Mouse (Mus musculus) embryonic facial prominence, embryonic 11.5 days (tissue): ENCODE measurements around the gene Syn3. TPM values are rescaled to one million over a fixed set of nuclear protein-coding genes. Genes with fewer than 3 reads are reported as not detected.
A peak's percentile ranks its signal among the peaks of the same experiment; 100 is the strongest.

Experiments used
- ATAC-seq: fragments of 200-750 bp; cut with Nextera tagmentation; replicated peaks from 2 replicates; pipeline ENCODE4 v1.8.0; 2017; ENCODE audit warnings: low read depth; ENCODE audit not compliant: insufficient number of reproducible peaks, low FRiP score, low TSS enrichment
- DNase-seq: peaks from one replicate; pipeline ENCODE4 v3.0.0-alpha.2; 2015; ENCODE audit warnings: low spot score
- H3K27ac ChIP-seq: fragments of 300-500 bp; sonication (generic); replicated peaks from 2 replicates; pipeline ENCODE4 v1.5.1; 2014; ENCODE audit warnings: mild to moderate bottlenecking, low read depth, low read length, control low read depth
- H3K27me3 ChIP-seq: fragments of 300-500 bp; sonication (generic); 2 replicates; pipeline ENCODE4 v1.6.1; 2014; ENCODE audit warnings: mild to moderate bottlenecking, low read length, moderate library complexity, mixed read lengths; ENCODE audit not compliant: control insufficient read depth, insufficient read depth
- H3K36me3 ChIP-seq: fragments of 300-500 bp; sonication (generic); replicated peaks from 2 replicates; pipeline ENCODE4 v1.6.1; 2014; ENCODE audit warnings: low read depth, mild to moderate bottlenecking, low read length, moderate library complexity, mixed read lengths; ENCODE audit not compliant: control insufficient read depth, insufficient read depth
- H3K4me1 ChIP-seq: fragments of 300-500 bp; sonication (generic); 2 replicates; pipeline ENCODE4 v1.6.1; 2014; ENCODE audit warnings: low read length, mixed read lengths; ENCODE audit not compliant: control insufficient read depth, insufficient read depth
- H3K4me2 ChIP-seq: fragments of 300-500 bp; sonication (generic); 2 replicates; pipeline ENCODE4 v1.6.1; 2014; ENCODE audit warnings: low read depth, mild to moderate bottlenecking, control low read depth, low read length, moderate library complexity
- H3K4me3 ChIP-seq: fragments of 300-500 bp; sonication (generic); 2 replicates; pipeline ENCODE4 v1.5.1; 2014; ENCODE audit warnings: low read depth, low read length, control low read depth
- H3K9ac ChIP-seq: fragments of 300-500 bp; sonication (generic); replicated peaks from 2 replicates; pipeline ENCODE4 v1.6.1; 2014; ENCODE audit warnings: mild to moderate bottlenecking, control low read depth, low read length
- H3K9me3 ChIP-seq: fragments of 300-500 bp; sonication (generic); replicated peaks from 2 replicates; pipeline ENCODE4 v1.6.1; 2016; ENCODE audit warnings: mild to moderate bottlenecking, low read length, inconsistent platforms, mixed read lengths; ENCODE audit not compliant: control insufficient read depth
- WGBS: fragments of 180-500 bp; shearing (Covaris S2); extraction: QIAGEN DNeasy Blood & Tissue Kit; methylation state at CpG from one replicate; pipeline ENCODE4 v1.1.7; 2014; 5-methylcytosine and 5-hydroxymethylcytosine counted together
- polyA plus RNA-seq: library from polyadenylated mRNA; unstranded; fragments of >200 nt; fragmentation: Nextera tagmentation; extraction: Ambion mirVana; gene quantifications from 2 replicates; pipeline ENCODE4 v1.2.1, GENCODE M21; 2014

Gene Syn3
- polyA plus RNA-seq, 1 experiment from 2014 or later: 3.1 TPM

GRCm38 (mm10) chr10:86183148-86183885 lies 315.4 kb downstream of the Syn3 start:
- ATAC-seq (no peak), DNase-seq (no peak)
- H3K9ac ChIP-seq: no peak overlapping the region
- H3K4me2 ChIP-seq: no peak overlapping the region
- no peaks in the 10 kb centered on the region for H3K36me3 ChIP-seq
- no peak overlapping the region for H3K4me3 ChIP-seq
- 54% methylated on average over 8 of the region's 8 CpGs for WGBS
- no peaks in the 10 kb centered on the region for H3K4me1 ChIP-seq
- H3K27me3 ChIP-seq: no peaks in the 10 kb centered on the region
- H3K27ac ChIP-seq: no peak overlapping the region
- no peaks in the 10 kb centered on the region for H3K9me3 ChIP-seq

GRCm38 (mm10) chr10:86182183-86182805 lies 316.4 kb downstream of the Syn3 start:
- ATAC-seq (no peak), DNase-seq (peak; percentile 60)
- no peaks in the 10 kb centered on the region for H3K4me1 ChIP-seq
- no peak overlapping the region for H3K4me3 ChIP-seq
- 41% methylated on average over 3 of the region's 3 CpGs for WGBS
- no peak overlapping the region for H3K9ac ChIP-seq
- no peaks in the 10 kb centered on the region for H3K27me3 ChIP-seq
- H3K36me3 ChIP-seq: no peaks in the 10 kb centered on the region
- H3K27ac ChIP-seq: no peak overlapping the region
- no peaks in the 10 kb centered on the region for H3K9me3 ChIP-seq
- H3K4me2 ChIP-seq: no peak overlapping the region

DNA sequence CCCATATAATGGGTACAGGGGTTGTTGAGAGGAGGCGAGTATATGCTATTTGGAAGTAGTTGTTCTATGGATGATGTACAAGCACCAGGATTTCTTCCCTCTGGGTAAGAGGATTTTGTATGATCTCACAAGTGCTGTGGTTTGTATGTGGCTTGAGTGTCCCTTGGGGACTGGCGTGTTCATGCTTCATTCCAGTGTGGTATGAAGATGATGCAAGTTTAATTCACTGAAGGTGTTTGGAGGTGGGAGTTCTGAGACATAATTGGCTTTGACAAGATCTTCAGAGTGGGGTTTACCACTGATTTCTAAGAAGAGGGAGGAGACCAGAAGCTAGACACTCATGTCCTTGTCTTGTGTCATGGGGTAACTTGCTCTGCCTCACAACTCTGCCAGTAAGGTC lies 322.3 kb downstream of the Syn3 start:
- Histone ChIP-seq H3K27me3 (no peaks in the 10 kb centered on the region), H3K27ac (no peak overlapping the region), H3K9ac (no peak overlapping the region), H3K9me3 (no peaks in the 10 kb centered on the region), H3K36me3 (no peaks in the 10 kb centered on the region), H3K4me2 (no peak overlapping the region), H3K4me3 (no peak overlapping the region), H3K4me1 (no peaks in the 10 kb centered on the region)
- DNase-seq (no peak), ATAC-seq (no peak)
- WGBS: 91% methylated on average over 2 of the region's 2 CpGs

GRCm38 (mm10) chr10:86174017-86174416 lies 324.7 kb downstream of the Syn3 start:
- no peak overlapping the region for H3K9ac ChIP-seq
- no peak for DNase-seq
- WGBS: 82% methylated on average over 6 of the region's 6 CpGs
- H3K4me2 ChIP-seq: no peak overlapping the region
- no peak overlapping the region for H3K27ac ChIP-seq
- H3K27me3 ChIP-seq: no peaks in the 10 kb centered on the region
- ATAC-seq: no peak
- H3K9me3 ChIP-seq: no peaks in the 10 kb centered on the region
- H3K4me3 ChIP-seq: no peak overlapping the region
- H3K4me1 ChIP-seq: no peaks in the 10 kb centered on the region
- H3K36me3 ChIP-seq: no peaks in the 10 kb centered on the region

DNA sequence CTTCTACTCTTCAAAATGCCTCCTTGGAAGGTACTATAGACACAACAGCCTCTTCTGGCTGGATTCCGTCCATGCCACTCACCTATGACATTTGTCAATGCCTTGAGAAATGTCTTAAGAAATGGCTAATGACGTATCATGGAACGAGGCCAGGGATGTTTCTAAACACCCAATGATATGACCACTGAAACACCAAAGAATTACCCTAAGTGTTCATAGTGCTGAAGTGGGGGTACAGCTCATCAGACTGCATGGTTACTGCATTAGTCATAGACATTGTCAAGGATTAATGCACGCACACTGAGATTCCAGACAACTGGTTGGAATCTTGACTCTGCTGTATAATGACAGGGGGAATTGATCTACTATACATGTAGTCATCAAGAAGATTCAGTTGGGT lies 325.4 kb downstream of the Syn3 start:
- Histone ChIP-seq H3K27ac (no peak overlapping the region), H3K4me3 (no peak overlapping the region), H3K4me1 (no peaks in the 10 kb centered on the region), H3K9ac (no peak overlapping the region), H3K27me3 (no peaks in the 10 kb centered on the region), H3K9me3 (no peaks in the 10 kb centered on the region), H3K4me2 (no peak overlapping the region), H3K36me3 (no peaks in the 10 kb centered on the region)
- 90% methylated on average over 4 of the region's 4 CpGs for WGBS
- DNase-seq (no peak), ATAC-seq (no peak)

GRCm38 (mm10) chr10:86171246-86171645 lies 327.4 kb downstream of the Syn3 start:
- H3K27ac ChIP-seq: no peak overlapping the region
- no peaks in the 10 kb centered on the region for H3K36me3 ChIP-seq
- H3K9me3 ChIP-seq: no peaks in the 10 kb centered on the region
- no peaks in the 10 kb centered on the region for H3K27me3 ChIP-seq
- no peak for ATAC-seq
- no peak for DNase-seq
- no peak overlapping the region for H3K4me2 ChIP-seq
- H3K9ac ChIP-seq: no peak overlapping the region
- H3K4me1 ChIP-seq: no peaks in the 10 kb centered on the region
- WGBS: 94% methylated on average over 1 of the region's 1 CpGs
- no peak overlapping the region for H3K4me3 ChIP-seq

DNA sequence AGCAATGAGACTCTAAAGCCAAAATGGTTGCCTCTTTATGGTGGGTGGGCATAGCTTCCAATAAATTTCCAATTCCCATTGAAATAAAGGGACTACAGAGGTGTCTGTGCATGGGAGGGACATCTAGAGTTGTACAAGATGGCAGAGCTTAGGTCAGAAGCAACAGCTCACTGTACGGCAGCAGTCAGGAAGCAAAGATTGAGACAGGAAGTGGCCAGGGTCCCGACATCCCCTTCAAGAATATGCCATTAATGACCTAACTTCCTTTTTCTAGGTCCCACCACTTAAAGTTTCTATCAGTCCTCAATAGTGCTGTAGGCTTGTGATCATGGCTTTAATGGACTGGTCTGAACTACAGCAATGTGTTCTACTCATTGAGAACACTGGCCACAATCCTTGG lies 330.6 kb downstream of the Syn3 start:
- Histone ChIP-seq H3K27ac (no peak overlapping the region), H3K27me3 (no peaks in the 10 kb centered on the region), H3K36me3 (no peaks in the 10 kb centered on the region), H3K9ac (no peak overlapping the region), H3K4me2 (no peak overlapping the region), H3K9me3 (no peaks in the 10 kb centered on the region), H3K4me1 (no peaks in the 10 kb centered on the region), H3K4me3 (no peak overlapping the region)
- WGBS: 82% methylated on average over 2 of the region's 2 CpGs
- DNase-seq (no peak), ATAC-seq (no peak)

DNA sequence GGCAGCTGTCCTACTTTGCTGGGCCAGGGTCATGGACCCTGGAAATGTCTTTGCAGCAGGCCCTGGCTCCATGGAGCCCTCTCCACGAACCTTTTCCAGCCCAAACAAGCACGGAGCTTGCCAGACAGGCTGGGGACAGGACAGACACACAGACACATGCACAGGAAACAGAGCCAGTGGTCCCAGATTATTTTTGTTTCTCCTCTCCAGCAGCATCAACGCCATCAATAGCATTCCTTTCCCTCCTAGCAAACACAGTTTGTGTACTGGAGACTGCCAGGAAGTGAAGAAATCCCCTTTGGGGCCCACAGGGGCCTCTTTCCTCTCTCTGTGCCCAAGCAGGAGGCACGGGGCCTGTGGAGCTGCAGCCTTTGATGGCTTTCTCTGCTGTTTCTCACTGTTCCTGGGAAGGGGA lies 331.8 kb downstream of the Syn3 start:
- H3K4me1 ChIP-seq: no peaks in the 10 kb centered on the region
- no peaks in the 10 kb centered on the region for H3K27me3 ChIP-seq
- 8% methylated on average over 4 of the region's 4 CpGs for WGBS
- no peaks in the 10 kb centered on the region for H3K9me3 ChIP-seq
- H3K36me3 ChIP-seq: no peaks in the 10 kb centered on the region
- no peak overlapping the region for H3K4me2 ChIP-seq
- no peak for ATAC-seq
- DNase-seq: peak; percentile 21
- no peak overlapping the region for H3K27ac ChIP-seq
- H3K4me3 ChIP-seq: no peak overlapping the region
- no peak overlapping the region for H3K9ac ChIP-seq
